Mouse (Mus musculus) inflammation-experienced regulatory T-cells, adult 16 weeks (primary cell): ENCODE measurements around the gene Slc15a3. TPM values are rescaled to one million over a fixed set of nuclear protein-coding genes. Genes with fewer than 3 reads are reported as not detected.

Experiments
- polyA plus RNA-seq: library from polyadenylated mRNA; unstranded; fragments of 100-300 nt; shearing (Covaris generic); gene quantifications from one replicate; pipeline ENCODE4 v1.2.1, GENCODE M21; 2017

Slc15a3 gene
- polyA plus RNA-seq: 1.9 TPM

GRCm38 (mm10) chr19:10839010-10839892 is at the start of gene Slc15a3:
Gene Slc15a3, plus strand, starts transcription at chr19:10839727.

GRCm38 (mm10) chr19:10829436-10830175 is 9.9 kb upstream of the Slc15a3 start, which contains the start of gene Cd6:
Gene Cd6, minus strand, starts transcription at chr19:10830058.

GRCm38 (mm10) chr19:10869886-10870527 is 30.5 kb downstream of the Slc15a3 start, which contains the start of gene Tmem132a:
Gene Tmem132a, minus strand, starts transcription at chr19:10869940.

GRCm38 (mm10) chr19:10881426-10882154 is 42.1 kb downstream of the Slc15a3 start, which contains the start of gene Tmem109:
Gene Tmem109, minus strand, starts transcription at chr19:10882001.

GRCm38 (mm10) chr19:10895016-10895528 is 55.5 kb downstream of the Slc15a3 start, which contains the start of gene Prpf19:
Gene Prpf19, plus strand, starts transcription at chr19:10895231.

Other genes starting within 250 kb of the Slc15a3 start
- 208 TPM for gene Ddb1, start 234.4 kb upstream of the Slc15a3 start, polyA plus RNA-seq
- gene Tkfc, start 234.1 kb upstream of the Slc15a3 start, polyA plus RNA-seq: 9.0 TPM
- not detected for gene Vwce, start 205.5 kb upstream of the Slc15a3 start, polyA plus RNA-seq
- not detected for gene Pga5, start 161.7 kb upstream of the Slc15a3 start, polyA plus RNA-seq
- 26.3 TPM for gene Vps37c, start 151.0 kb upstream of the Slc15a3 start, polyA plus RNA-seq
- gene Cd5, start 100.7 kb upstream of the Slc15a3 start, polyA plus RNA-seq: 569 TPM
- 778 TPM for gene Cd6, start 9.7 kb upstream of the Slc15a3 start, polyA plus RNA-seq
- gene Tmem132a, start 30.2 kb downstream of the Slc15a3 start, polyA plus RNA-seq: 0.46 TPM
- gene Tmem109, start 42.3 kb downstream of the Slc15a3 start, polyA plus RNA-seq: 60.7 TPM
- 76.9 TPM for gene Prpf19, start 55.5 kb downstream of the Slc15a3 start, polyA plus RNA-seq
- gene Zp1, start 80.9 kb downstream of the Slc15a3 start, polyA plus RNA-seq: not detected
- not detected for gene Ptgdr2, start 97.4 kb downstream of the Slc15a3 start, polyA plus RNA-seq
- 20.5 TPM for gene Ccdc86, start 109.5 kb downstream of the Slc15a3 start, polyA plus RNA-seq
- not detected for gene Ms4a10, start 134.9 kb downstream of the Slc15a3 start, polyA plus RNA-seq
- gene Ms4a15, start 153.5 kb downstream of the Slc15a3 start, polyA plus RNA-seq: not detected
- gene Ms4a18, start 178.3 kb downstream of the Slc15a3 start, polyA plus RNA-seq: not detected
- gene Ms4a8a, start 241.4 kb downstream of the Slc15a3 start, polyA plus RNA-seq: 0.24 TPM